Mouse (Mus musculus): ENCODE results near the gene Kcnt1.
"Not testable (repeated sequence)": the region's sequence is repeated elsewhere in the genome, so short reads cannot be mapped to it uniquely, and the experiment has no call there.

Gene Kcnt1

DNA sequence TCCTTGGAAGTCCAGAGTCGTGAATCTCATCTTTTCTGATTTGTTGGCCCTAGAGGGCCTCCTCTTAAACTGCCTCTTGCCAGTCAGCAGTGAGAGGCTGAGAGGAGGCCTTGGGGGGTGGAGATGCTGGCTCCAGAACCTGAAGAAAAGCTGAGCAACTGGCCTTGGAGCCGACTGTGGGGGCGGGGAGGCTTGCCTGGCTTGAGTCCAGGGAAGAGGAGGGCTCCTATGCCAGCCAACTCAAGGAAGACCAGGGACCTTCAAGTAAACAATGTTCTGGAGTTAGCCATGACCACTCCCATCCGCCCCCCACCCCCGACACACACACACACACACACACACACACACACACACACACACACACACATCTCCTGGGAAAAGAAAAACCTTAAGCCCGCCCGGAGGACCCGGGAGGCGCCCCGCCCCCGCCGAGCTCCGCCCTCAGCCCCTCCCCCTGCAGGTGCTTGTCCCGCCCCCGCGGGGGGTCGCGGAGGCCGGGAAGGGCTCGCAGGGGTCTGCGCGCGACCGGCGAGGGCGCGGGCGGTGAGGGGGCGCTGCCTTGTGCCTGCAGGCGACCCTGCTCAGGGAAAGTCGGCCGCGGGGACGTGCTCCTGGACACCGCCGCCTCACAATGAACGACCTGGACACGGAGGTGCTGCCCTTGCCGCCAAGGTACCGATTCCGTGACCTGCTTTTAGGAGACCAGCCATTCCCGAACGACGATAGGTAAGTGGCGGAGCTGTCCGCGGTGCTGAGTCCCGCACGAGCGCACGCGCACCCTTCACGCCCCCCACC, at the start of gene Kcnt1:
TSS of gene Kcnt1 (plus strand) at position 398 of the 795 bp plus-strand sequence.
- peak in 1 of 2 experiments; percentile 10 for DNase-seq (ENCODE audit: low spot score in 2 of 2)

DNA sequence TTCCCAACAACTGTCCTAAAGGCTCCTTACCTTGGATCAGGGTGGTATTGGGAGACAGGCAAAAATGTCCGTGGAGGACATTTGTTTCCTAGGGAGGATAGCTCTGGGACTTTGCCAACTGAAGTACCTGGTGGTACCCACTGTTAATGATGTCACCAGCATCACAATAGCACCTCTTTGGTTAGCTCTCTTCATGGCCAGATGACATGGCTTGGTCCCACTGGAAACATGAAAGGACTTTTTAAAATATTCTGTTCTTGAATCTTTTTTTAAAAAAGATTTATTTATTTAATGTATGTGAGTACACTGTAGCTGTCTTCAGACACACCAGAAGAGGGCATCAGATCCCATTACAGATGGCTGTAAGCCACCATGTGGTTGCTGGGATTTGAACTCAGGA, 47.8 kb upstream of the Kcnt1 start, which contains the start of gene Glt6d1:
TSS of gene Glt6d1 (minus strand) at position 101 of the 400 bp plus-strand sequence.
- DNase-seq (ENCODE audit: low spot score in 2 of 2), result not testable (repeated sequence)

DNA sequence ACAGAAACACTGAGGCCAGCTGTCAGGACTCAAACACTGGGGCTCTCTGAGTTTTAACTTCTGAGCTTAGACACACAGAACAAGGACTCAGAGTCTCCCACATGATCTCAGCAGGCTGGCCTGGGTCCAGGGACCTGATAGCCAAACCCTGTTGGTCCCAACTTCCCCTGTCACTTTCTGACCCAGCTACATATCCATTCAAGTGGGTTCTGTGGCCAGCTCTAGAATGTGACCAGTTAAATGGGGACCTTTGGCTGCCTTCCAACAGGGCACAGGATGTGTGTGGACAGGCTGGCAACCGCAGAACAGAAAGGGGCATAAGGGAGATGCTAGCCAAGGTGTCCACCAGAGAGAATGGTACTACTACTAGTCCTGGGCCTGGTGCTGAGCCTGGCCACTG, 40.7 kb upstream of the Kcnt1 start, which contains the start of gene Lcn9:
TSS of gene Lcn9 (plus strand) at position 348 of the 400 bp plus-strand sequence.
- DNase-seq (ENCODE audit: low spot score in 2 of 2), result no peak

DNA sequence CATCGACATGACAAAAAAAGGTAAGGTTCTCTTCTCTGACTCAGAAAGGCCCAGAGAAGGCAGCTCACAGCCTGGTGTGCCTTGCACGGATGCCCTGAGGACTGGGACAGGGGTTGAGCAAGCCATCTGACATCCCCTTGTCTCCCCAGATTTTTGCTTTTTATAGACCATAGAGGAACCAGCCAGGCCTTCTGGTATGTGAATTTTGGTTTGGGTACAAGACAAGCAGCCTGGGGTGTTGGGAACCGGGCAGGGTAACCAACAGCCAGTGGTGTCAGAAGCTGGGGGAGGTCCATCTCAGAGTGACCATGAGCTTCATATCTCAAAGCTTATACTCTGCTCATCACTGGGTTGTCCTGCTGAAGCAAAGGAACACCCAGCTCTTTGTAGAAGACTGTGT, 38.8 kb upstream of the Kcnt1 start:
- DNase-seq (ENCODE audit: low spot score in 2 of 2), result no peak

DNA sequence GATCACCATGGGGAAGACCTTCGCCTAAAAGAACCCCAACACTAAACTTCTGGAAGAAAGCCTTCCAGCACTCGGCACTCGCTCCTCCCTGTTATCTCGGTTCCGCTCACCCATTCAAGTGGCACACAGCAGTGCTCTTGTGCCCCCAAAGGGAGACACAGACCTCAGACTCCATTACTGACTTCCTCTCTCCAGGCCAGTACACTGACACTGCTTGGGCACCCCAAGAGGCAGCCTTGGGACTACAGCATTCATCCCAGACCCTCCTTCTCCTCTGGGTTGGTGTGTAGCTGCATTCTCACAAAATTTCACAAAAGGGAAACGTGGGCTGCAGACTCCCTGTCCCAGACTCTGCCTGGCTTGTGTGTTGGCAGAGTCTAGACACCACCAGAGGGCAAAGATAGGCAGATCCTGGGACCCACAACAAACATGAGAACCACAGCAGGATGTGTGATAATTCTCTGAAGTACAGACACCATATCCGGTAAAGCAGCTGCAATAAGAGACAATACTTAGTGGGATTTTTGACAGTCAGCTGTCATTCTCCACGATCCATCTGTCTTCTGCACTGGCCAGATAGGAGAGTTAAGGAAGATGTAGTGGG, 35.1 kb upstream of the Kcnt1 start:
- DNase-seq (ENCODE audit: low spot score in 2 of 2), result no peak

DNA sequence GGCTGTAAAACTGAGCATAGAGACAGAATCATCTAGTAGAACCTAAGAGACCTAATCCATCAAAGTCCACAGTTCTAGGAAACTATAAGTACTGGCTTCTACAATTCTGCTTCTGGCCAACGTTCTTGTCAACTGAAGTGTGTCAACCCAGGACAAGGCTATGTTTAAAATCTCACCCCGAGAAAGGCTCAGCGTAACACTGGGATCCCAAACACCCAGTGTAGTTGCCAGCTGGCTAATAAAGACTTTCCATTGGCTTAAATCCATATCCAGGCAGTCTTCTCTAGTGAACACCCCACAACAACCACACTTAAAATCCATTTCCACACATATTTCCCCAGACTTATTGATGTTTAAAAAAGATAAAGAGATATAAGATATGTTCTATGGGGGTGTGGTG, 32.7 kb upstream of the Kcnt1 start:
- no peak for DNase-seq (ENCODE audit: low spot score in 2 of 2)

DNA sequence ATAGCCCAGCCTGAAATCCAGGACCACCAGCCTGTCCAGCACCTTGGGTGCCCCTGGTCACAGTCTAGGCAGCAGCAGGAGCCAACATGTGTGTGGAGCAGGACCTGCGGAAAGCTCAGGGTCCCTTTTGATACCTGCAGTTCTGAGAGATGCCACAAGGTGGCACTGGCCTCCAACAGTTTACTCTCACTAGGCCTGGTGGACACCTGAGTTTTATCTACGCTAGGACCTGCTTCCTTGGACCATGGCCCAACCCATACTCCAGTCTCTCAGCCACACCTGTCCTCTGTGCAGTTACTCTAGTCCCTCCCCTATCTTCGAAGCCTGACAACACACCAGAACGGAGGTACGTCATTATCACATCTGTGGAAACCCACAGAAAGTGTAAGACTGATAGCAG, 27.2 kb upstream of the Kcnt1 start:
- peak; percentile 43 to 73 for DNase-seq (ENCODE audit: low spot score in 2 of 2)

DNA sequence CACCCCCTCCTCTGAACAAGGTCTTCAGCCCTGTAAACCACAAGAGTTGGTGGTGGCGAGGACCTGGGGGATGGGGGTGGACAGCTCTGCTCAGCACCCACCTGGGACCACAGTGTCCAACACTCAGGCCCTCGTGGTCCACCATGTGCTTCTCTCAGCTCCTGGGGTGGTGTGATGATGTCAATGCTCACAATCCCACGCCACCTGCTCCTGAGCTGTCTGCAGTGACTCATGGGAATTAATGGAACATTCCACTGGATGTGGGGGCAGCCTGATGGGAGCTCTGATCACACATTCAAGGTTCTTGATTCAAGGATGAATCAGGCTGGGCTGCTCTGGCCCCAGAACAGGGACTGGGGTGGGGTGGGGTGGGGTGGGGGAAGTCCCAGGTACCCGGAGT, 21.4 kb upstream of the Kcnt1 start:
- DNase-seq (ENCODE audit: low spot score in 2 of 2), result no peak

DNA sequence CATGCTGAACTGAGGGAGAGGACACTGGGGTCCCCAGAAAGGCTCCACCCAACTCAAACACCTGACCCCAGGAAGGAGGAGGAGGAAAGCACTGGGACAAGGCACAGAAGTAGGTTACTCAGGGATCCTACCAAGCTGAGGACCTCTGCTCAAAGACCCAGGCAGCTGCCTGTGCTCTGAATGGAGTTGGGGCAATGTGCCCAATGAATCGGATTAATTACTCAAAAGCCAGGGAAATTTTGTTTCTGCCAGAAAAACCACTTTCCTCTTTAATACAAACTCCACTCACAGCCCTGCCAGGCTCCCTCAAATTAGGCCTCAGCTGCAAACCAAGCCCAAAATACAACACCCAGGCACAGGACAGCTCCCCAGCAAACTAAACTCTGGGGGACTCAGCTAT, 20.8 kb upstream of the Kcnt1 start:
- no peak for DNase-seq (ENCODE audit: low spot score in 2 of 2)

DNA sequence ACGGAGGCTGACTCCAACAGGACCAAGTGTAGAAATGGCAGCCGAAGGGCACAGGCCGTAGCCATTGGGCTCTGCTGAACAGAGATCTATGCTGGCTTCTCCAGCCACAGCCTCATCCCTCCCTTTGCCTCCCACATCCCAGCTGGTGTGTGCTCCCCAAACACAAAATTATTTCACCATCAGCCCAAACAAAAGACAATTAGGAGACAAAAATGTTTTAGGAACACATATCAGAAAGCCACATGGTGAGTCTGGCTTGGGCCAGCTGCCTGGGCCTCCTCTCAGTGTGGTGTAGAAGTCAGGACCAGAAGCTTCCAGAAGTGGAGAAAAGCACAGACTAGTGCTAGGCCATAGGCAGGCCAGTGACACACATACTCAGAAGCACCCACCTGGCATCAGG, 19.4 kb upstream of the Kcnt1 start:
- DNase-seq (ENCODE audit: low spot score in 2 of 2), result no peak

DNA sequence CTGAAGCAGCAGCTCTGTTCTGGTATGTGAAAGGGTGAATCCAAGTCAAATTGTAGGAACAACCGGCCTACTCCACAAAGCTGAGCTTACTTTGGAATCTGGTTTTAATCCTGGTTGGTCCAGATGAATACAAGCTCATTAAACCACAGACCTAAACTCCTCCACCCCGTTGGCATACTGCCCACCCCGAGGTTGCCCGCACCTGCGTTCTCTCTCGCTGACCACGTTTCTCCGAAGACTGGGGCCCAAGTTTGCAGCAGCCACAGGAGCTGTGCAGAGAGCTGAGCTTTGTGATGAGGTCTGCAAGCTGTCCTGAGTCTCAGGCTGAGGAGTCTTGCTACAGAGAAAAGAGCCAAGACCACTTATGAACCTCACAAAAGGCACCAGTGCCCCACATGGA, 17.0 kb upstream of the Kcnt1 start:
- DNase-seq (ENCODE audit: low spot score in 2 of 2), result no peak

DNA sequence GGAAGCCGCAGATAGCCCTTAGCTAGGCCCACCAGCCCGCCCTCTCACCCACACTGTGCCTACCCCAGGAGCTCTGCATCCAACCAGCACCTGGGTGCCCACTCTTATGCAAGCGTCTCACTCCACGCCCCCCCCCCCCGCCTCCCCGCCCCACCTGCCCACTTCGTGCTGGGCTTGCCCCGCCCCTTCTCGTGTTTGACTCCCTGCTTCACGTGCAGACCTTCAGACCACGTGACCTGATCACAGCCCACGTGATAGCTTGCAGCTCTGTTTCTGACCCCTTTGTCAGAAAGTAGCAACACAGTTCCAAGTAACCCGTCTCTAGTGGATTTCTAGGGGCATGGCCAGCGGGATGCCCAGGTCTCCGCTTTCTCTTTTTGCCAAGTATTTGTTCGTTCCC, 16.3 kb upstream of the Kcnt1 start, which contains the start of gene Sohlh1:
TSS of gene Sohlh1 (minus strand) at position 23 of the 400 bp plus-strand sequence.
- no peak for DNase-seq (ENCODE audit: low spot score in 2 of 2)

DNA sequence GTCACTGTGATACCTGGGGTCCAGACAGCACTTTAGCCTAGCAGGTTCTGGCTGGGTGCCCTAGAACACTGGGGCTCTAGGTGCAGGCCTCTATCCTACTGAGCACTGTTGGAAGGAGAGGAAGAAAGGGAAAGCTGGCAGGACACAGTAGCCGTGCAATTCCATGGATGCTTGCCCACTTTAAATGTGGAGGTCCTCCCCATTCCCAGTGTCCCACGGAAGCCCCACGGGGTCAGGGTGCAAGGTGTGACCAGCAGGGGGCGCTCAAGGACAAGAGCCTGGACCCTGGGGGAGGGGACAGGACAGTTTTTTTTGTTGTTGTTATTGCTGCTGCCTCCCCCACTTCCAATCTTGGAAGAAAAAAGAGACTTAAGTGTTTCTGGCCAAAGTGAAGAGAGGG, 13.2 kb upstream of the Kcnt1 start:
- peak; percentile 9 to 28 for DNase-seq (ENCODE audit: low spot score in 2 of 2)

DNA sequence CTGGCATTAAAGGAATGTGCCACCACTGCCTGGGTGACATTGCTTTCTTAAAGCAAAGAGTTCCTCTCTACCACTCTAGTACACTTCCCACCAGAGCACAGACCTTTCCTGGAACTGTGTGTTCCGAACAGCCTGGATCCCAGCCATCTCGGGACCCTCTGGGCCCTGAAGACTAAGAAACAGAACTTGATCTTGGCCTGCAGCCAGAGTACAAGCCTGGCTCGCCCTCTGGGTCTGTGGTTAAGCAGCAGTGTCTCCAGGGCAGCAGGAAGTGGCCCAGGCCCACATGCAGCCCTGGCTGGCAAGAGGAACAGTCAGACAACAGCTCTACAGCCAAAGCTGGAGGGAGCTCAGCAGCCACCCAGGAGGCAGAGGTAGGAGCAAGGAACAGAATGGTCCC, 10.9 kb upstream of the Kcnt1 start:
- no peak for DNase-seq (ENCODE audit: low spot score in 2 of 2)

DNA sequence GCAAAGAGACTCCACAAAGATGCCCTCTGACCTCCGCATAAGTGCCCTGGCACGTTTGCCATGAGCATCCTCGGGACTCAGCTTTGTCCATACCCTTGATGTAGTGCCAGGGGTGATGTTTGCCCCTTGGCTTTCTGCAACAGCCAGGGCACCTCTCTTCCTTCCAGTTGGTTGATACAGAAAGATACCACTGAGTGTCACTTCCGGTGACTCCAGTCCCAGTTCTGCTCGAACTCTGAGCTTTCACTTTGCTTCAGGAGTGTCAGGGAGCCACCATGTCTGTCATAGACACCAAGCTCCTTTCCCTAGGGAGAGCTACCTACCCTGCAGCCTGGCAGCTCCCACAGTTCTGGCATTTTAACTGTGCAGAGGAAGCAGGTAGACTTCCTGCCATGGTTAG, 9.5 kb upstream of the Kcnt1 start:
- no peak for DNase-seq (ENCODE audit: low spot score in 2 of 2)

DNA sequence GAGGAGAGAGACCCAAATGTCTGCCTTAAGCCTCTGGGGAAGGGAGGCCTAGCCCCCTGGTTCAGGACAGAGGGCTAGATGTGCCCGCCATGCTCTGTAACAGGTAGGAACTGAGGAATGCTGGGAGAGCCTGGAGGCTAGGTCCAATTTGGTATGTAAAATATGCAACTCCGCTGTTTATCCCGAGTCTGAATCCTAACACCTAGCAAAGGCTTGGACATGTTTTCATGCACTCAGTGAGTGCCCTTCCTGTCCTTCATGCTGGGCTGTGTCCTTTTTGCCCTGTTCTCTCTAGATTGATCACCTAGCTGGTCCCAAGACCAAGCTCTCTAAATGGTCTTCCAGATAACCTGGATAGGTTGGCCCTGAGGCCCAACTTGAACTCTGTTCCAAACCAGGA, 3.6 kb upstream of the Kcnt1 start:
- DNase-seq (ENCODE audit: low spot score in 2 of 2), result no peak

DNA sequence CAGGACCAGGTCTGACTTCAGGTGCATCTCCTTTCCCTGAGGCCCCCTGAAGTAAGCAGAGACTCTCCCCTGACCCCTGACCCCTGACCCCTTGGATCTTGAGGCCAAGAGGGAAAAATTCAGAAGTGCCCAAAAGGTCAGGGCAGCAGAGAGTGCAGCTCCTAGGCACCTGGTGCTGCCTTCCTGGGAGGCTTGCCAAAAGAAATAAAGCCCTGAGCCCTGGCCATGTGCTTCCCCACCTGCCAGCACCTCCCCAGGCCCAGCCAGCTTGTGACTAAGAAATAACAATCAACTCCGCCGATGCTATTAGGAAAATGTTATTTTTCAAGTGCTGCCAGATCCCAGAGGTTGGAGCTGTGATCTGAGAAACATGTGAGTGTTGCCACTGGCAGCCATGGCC, 1.5 kb upstream of the Kcnt1 start:
- no peak for DNase-seq (ENCODE audit: low spot score in 2 of 2)

DNA sequence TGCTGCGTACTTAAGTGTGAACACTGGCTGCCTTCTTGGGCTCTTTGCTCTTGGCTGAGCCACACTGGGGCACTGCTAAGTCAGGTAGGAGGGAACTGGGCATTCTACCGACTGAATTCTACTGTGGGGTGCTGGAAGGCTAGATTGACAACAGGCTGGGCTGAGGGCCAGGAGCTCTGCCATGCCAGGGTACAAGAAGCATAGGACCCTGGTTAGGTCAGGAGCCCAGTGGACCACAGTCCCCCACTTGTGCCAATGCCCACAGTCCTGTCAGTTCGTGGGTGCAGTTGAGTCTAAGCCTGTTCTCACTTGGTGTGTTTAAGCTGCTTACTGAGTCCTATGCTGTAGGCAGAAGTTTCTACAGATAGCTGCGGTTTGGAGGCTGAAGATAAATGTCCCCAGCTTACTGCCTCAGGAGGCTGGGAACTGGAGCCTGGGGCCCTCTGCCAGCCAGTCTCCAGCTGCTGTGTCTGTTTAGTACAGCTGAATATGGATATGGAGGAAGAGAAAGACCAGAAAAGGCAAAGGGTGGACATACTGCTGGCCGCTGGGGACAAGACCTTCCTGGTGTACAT, 751 bp upstream of the Kcnt1 start:
- no peak for DNase-seq (ENCODE audit: low spot score in 2 of 2)

DNA sequence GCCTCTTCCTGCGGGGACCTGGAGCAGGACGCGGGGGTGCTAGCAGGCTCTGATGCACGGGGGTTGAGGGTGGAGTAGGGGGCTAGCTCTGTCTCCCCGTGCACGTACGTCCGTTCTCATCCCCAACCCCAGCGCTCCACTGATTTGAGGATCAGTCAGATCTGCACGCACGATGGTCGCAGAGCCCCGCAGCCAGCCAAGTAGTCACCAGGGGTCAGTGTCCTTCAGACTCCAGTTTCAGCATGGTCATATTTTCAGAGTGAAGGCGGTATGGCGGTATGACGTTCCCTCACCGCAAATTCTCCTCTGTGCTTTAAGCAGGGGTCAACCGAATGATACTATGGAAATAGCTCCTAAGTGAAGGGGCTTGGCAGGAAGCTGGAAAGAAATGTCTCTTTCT, 696 bp downstream of the Kcnt1 start:
- DNase-seq (ENCODE audit: low spot score in 2 of 2), result no peak

DNA sequence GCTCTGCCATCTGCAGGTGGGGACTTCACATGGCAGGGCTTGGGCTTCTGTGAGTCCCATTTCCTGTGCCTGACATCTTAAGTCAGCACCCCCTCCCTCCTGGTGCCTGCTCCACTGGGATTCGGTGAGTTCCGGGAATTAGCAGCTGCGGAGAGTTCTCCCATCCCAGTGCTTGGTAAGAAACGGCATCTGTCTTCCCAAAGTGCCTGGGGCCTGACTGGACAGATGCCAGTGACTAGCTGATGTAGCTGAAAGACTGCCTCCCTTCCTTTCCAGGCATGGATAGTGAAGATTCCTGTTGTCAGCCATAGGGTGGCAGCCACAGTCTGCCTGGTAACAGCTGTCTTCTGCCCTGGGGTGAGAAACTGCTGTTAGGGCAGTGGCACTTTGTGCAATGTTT, 1.9 kb downstream of the Kcnt1 start:
- DNase-seq (ENCODE audit: low spot score in 2 of 2), result no peak

DNA sequence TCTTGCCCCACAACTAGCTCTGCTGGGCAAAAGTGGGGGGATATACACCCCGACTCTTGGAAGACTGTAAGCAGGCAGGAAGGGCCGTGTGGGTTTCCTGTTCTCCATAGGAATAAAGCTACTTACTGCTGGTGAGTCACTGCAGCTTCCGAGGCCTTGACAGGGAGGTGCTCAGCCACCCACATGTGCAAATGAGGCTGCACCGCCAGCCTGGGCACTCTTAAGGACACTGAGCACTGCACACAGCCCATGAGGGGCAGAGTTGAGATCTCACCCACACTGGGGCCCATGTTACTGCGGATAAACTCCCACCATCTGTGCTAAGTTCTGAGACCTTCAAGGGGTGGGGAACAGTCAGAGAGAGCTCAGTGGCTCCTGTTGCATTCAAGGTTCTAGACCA, 3.1 kb downstream of the Kcnt1 start:
- no peak for DNase-seq (ENCODE audit: low spot score in 2 of 2)

DNA sequence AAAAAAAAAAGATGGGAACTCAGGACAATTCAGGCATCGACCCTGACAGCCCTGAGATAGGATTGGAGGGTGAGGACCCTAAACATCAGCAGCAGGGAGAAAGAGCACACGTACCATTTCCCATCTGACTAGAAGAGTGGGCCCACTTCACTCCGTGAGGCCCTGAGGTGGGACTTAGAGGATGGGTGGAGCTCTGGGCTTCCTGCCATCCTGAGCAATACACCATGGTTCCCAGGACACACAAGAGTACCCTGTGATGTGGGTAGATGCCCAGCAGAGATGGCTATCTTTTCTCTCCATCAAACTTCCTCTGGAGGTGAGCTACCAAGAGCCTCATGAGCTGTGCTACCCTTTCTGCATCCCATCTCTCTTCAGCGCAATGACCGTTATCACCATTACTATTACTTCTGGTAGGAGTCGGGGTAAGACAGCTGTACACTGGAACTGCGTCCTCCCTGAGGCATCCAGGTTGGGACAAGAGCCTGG, 13.8 kb downstream of the Kcnt1 start:
- DNase-seq (ENCODE audit: low spot score in 2 of 2), result no peak

DNA sequence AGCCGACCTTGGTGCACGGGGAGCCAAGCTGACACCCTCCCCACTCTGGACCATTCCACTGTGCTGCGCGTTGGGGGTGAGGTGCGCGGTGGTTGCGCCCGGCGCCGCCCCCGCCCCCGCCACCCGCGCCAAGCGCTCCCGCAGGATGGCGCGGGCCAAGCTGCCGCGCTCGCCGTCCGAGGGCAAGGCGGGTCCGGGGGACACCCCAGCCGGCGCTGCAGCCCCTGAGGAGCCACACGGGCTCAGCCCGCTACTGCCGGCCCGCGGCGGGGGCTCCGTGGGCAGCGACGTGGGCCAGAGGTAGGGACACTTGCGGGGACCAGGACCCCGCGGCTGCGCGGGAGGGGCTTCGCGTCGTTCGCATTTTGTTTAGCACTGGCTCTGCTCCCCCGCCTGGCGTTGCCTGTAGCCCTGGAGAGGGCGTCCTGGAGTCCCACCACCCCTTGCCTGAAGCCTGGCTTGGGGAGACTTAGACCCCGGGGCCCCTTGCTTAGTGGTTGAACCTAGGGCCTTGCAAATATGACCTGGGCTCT, 14.3 kb downstream of the Kcnt1 start:
- DNase-seq (ENCODE audit: low spot score in 2 of 2), result no peak
